Mouse (Mus musculus) liver, embryonic 12.5 days (tissue): Measurements from ENCODE around the gene Echs1. TPM values are rescaled to one million over a fixed set of nuclear protein-coding genes. Genes with fewer than 3 reads are reported as not detected.

Experiments used
- ATAC-seq: fragments of 200-750 bp; cut with Nextera tagmentation; 2 replicates; pipeline ENCODE4 v1.8.0; 2017; ENCODE audit warnings: moderate number of reproducible peaks, mild to moderate bottlenecking, moderate library complexity
- H3K27ac ChIP-seq: fragments of 300-500 bp; sonication (generic); 2 replicates; pipeline ENCODE4 v1.5.1; 2016; ENCODE audit warnings: mild to moderate bottlenecking
- H3K27me3 ChIP-seq: fragments of 300-500 bp; sonication (generic); replicated peaks from 2 replicates; pipeline ENCODE4 v1.6.1; 2016; ENCODE audit warnings: mild to moderate bottlenecking, moderate library complexity
- H3K36me3 ChIP-seq: fragments of 300-500 bp; sonication (generic); 2 replicates; pipeline ENCODE4 v1.6.1; 2016; ENCODE audit warnings: mild to moderate bottlenecking, moderate library complexity
- H3K4me1 ChIP-seq: fragments of 300-500 bp; sonication (generic); 2 replicates; pipeline ENCODE4 v1.6.1; 2016
- H3K4me2 ChIP-seq: fragments of 300-500 bp; sonication (generic); 2 replicates; pipeline ENCODE4 v1.6.1; 2016; ENCODE audit warnings: mild to moderate bottlenecking, moderate library complexity
- H3K4me3 ChIP-seq: fragments of 300-500 bp; sonication (generic); 2 replicates; pipeline ENCODE4 v1.5.1; 2016; ENCODE audit warnings: mild to moderate bottlenecking, moderate library complexity
- H3K9ac ChIP-seq: fragments of 300-500 bp; sonication (generic); 2 replicates; pipeline ENCODE4 v1.6.1; 2016; ENCODE audit warnings: mild to moderate bottlenecking, moderate library complexity
- H3K9me3 ChIP-seq: fragments of 300-500 bp; sonication (generic); replicated peaks from 2 replicates; pipeline ENCODE4 v1.6.1; 2016; ENCODE audit warnings: mild to moderate bottlenecking, moderate library complexity
- WGBS: fragments of 180-500 bp; shearing (Covaris S2); methylation state at CpG from one replicate; pipeline ENCODE4 v1.1.7; 2016; ENCODE audit not compliant: insufficient replicate concordance; 5-methylcytosine and 5-hydroxymethylcytosine counted together
- polyA plus RNA-seq: library from polyadenylated mRNA; unstranded; fragments of >200 nt; fragmentation: Nextera tagmentation; extraction: Ambion mirVana; gene quantifications from 2 replicates; pipeline ENCODE4 v1.2.1, GENCODE M21; 2016

The Echs1 gene
- polyA plus RNA-seq, 1 experiment from 2014 or later: 78.7 TPM

DNA sequence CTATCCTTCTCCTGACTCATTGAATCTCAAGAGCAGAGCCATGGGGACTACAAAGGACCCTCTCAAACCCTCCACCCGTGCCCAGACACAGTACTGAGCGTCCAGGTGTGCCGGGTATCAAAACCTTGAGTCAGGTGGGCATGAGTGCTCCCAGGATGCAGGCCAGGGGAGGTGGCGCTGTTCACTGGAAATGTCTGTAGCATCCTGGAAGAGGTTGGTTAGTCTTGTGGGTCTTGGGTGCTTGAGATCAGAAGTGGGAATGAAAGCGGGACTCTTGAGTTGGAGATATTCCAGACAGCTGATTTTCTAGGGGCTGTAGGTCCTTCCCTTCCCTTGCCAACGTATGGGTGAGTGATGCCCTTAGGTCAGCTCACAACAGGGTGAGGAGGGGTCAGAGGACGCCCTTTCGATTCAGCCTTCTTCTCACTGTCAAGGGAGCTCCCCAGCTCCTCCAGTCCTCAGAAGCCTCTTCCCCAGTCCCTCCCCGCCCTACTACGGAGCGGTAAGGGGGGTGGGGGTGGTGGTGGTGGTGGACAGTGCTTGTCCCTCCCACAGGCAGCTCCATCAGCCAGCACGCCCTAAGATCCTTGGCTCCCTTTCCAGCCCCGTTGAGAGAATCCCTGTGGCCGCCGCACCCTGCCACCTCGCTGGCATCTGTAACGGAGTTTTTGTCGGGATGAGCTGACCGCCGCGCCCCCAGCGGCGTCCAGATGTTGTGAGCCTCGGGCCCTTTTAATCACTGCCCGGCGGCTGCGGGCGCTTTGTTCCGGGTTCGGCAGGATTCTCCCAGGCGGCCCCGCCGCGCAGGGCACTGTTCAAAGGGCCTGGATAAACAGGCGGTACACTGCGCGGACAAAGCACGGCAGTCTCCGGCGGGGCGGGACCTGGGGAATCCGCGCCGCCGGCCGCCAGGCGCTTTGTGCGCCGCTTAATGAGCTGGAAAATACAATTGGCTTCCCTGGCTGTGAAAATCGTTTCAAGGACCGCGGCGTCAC, 58.6 kb downstream of the Echs1 start:
- no peak for ATAC-seq
- 4% methylated on average over 53 of the region's 53 CpGs for WGBS
- Histone ChIP-seq H3K4me2 (peak overlapping the region; percentile 58), H3K4me1 (no peaks in the 10 kb centered on the region), H3K27ac (no peak overlapping the region), H3K36me3 (no peaks in the 10 kb centered on the region), H3K9ac (no peak overlapping the region), H3K27me3 (peaks cover 100% of the 10 kb centered on the region), H3K4me3 (peak overlapping the region; percentile 37), H3K9me3 (no peaks in the 10 kb centered on the region)

Other genes with a start within 250 kb of the Echs1 start
- gene Kndc1, start 221.8 kb downstream of the Echs1 start, polyA plus RNA-seq: 0.05 TPM in 1 of 2 replicates, not detected in the other
- gene Utf1, start 172.7 kb downstream of the Echs1 start, polyA plus RNA-seq: not detected in 2 replicates
- not detected in 2 replicates for gene 6430531B16Rik, start 137.7 kb downstream of the Echs1 start, polyA plus RNA-seq
- 0.61 and 0.83 TPM in 2 replicates for gene Adam8, start 123.9 kb downstream of the Echs1 start, polyA plus RNA-seq
- 28.7 and 29.6 TPM in 2 replicates for gene Zfp511, start 80.1 kb downstream of the Echs1 start, polyA plus RNA-seq
- gene Tubgcp2, start 79.8 kb downstream of the Echs1 start, polyA plus RNA-seq: 36.6 and 38.3 TPM in 2 replicates
- gene Msx3, start 67.4 kb downstream of the Echs1 start, polyA plus RNA-seq: not detected in 2 replicates
- 0.33 and 0.38 TPM in 2 replicates for gene Caly, start 33.9 kb downstream of the Echs1 start, polyA plus RNA-seq
- not detected in 2 replicates for gene Prap1, start 23.1 kb downstream of the Echs1 start, polyA plus RNA-seq
- 7.4 and 7.6 TPM in 2 replicates for gene Fuom, start 14.0 kb downstream of the Echs1 start, polyA plus RNA-seq
- 11.0 and 11.5 TPM in 2 replicates for gene Paox, start 677 bp downstream of the Echs1 start, polyA plus RNA-seq
- 25.4 and 25.6 TPM in 2 replicates for gene Mtg1, start 21.1 kb upstream of the Echs1 start, polyA plus RNA-seq
- 0.04 TPM in 1 of 2 replicates, not detected in the other for gene Sprn, start 38.4 kb upstream of the Echs1 start, polyA plus RNA-seq
- not detected in 2 replicates for gene Olfr522, start 48.3 kb upstream of the Echs1 start, polyA plus RNA-seq
- not detected in 2 replicates for gene Olfr523, start 56.7 kb upstream of the Echs1 start, polyA plus RNA-seq
- gene Olfr524, start 89.5 kb upstream of the Echs1 start, polyA plus RNA-seq: not detected in 2 replicates
- gene Cd163l1, start 101.8 kb upstream of the Echs1 start, polyA plus RNA-seq: 0.08 TPM in 1 of 2 replicates, not detected in the other
- not detected in 2 replicates for gene 5830411N06Rik, start 130.8 kb upstream of the Echs1 start, polyA plus RNA-seq
- not detected in 2 replicates for gene Olfr525, start 204.4 kb upstream of the Echs1 start, polyA plus RNA-seq
- gene Olfr527, start 217.5 kb upstream of the Echs1 start, polyA plus RNA-seq: not detected in 2 replicates
- not detected in 2 replicates for gene Olfr60, start 245.2 kb upstream of the Echs1 start, polyA plus RNA-seq